Mouse (Mus musculus): Measurements from ENCODE around the gene Tcf7l2.

DNA sequence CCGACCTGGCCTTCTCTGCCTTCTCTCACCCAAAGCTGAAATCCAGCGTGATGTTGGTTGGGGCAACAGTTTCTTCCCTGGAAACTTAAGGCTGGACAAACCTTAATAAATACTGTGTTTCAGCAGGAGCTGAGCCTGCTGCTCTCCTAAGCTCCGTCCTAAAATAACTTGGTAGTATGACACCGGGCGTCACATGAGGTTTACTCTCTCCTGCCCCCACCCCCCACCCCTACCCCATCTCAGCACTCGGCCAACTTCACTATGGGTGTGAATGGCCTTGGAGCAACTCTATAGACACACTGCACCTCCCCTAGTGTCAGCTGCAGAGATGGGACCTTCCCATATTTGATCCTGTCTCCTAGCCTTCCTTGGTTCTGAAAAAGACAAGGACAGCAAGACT is 15.8 kb downstream of the Tcf7l2 start:
- TF ChIP-seq POLR2A (IDR thresholded peaks at IDR 0.05; ENCODE audit: control insufficient read depth, low read depth, low read length) (no peak), CTCF (IDR thresholded peaks at IDR 0.05; ENCODE audit: control insufficient read depth, insufficient read depth, insufficient replicate concordance, low read depth, low read length) (no peak)

All from testis, adult 2 months (tissue).